Mouse (Mus musculus): ENCODE measurements at regions not wholly inside any gene's neighbourhood (a gene's known extent, or its start where the extent isn't known, plus 50 kb on each side); places are given as distances from the start of the nearest gene placed in this dataset.

GRCm38 (mm10) chr2:138966110-138966790 lies 527.5 kb upstream of the Sptlc3 start:
- no peak for TF ChIP-seq POLR2A (IDR thresholded peaks at IDR 0.05; ENCODE audit: borderline replicate concordance, insufficient read depth, low read length)
- no peak for TF ChIP-seq CTCF (IDR thresholded peaks at IDR 0.05; ENCODE audit: borderline replicate concordance, insufficient read depth, low read depth, low read length)

Measured in cerebellum, adult 2 months (tissue).